Comparison of ENCODE assay signal across 8 mouse cellular contexts in the genomic region with DNA sequence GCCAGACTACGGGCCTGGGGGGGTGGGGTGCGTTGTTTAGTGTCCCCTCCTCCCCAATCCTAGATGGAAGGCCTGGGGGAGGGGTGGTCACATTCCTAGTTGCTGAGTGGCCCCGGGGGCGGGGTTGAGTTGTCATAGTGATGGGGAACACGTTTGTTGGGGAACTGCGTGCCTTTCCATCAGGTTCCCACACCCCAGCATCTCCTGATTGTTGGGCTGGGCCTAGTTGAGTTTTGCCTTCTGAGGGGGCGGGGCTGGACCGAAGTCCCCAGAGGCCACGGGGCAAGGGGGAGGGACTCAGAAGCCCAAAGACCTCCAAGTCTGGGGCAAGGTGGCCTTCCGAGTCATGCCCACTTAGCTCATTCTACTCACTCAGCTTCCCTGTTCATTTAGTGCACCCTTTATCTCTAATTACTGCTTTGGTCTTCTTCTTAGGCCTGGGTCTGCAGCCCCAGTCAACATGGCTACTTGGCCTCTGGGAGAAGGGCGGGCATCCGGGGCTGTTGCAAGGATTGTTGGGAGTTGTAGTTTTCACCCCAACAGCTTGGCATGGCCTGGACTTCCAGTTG. TPM values are rescaled to one million over a fixed set of nuclear protein-coding genes. Genes with fewer than 3 reads are reported as not detected.
DNase-seq lines count a peak whose midpoint lies in the region; ATAC-seq and TF ChIP-seq lines count a peak whose summit lies in the region.

No protein-coding gene starts in this region.

- peak overlapping the region; percentile 32 for H3K9ac ChIP-seq in intestine, embryonic 15.5 days
- H3K9ac ChIP-seq in midbrain, postnatal 0 days (replicated peaks; ENCODE audit: low read length, poor library complexity, severe bottlenecking) = peak overlapping the region; percentile 36; the same call in 1 of the 2 replicates

- H3K27me3 ChIP-seq in intestine, embryonic 15.5 days (replicated peaks) = no peaks in the 10 kb centered on the region
- no peaks in the 10 kb centered on the region for H3K27me3 ChIP-seq in midbrain, postnatal 0 days (ENCODE audit: insufficient read depth, low read length)

- H3K9me3 ChIP-seq in intestine, embryonic 15.5 days = no peaks in the 10 kb centered on the region
- H3K9me3 ChIP-seq in midbrain, postnatal 0 days (ENCODE audit: low read length) = no peaks in the 10 kb centered on the region

- H3K4me3 ChIP-seq in cortical plate, adult 2 months (ENCODE audit: insufficient read depth, low read length) = peak overlapping the region; percentile 50
- peak overlapping the region; percentile 36 for H3K4me3 ChIP-seq in intestine, embryonic 15.5 days (replicated peaks)
- H3K4me3 ChIP-seq in midbrain, postnatal 0 days (ENCODE audit: low read depth, low read length) = peak overlapping the region; percentile 32

- peaks cover 10% of the 10 kb centered on the region; the same call in 1 of the 2 replicates for H3K4me1 ChIP-seq in cortical plate, adult 2 months (ENCODE audit: control insufficient read depth, insufficient read depth, low read length)
- H3K4me1 ChIP-seq in intestine, embryonic 15.5 days (replicated peaks) = peaks cover 38% of the 10 kb centered on the region
- H3K4me1 ChIP-seq in midbrain, postnatal 0 days (ENCODE audit: insufficient read depth, low read length) = peaks cover 20% of the 10 kb centered on the region

- 8% methylated on average over 12 of the region's 12 CpGs for WGBS in intestine, embryonic 15.5 days
- WGBS in midbrain, postnatal 0 days = 3% methylated on average over 12 of the region's 12 CpGs

- peak overlapping the region; percentile 92 for H3K27ac ChIP-seq in cortical plate, adult 2 months (ENCODE audit: insufficient read depth, low read length)
- H3K27ac ChIP-seq in intestine, embryonic 15.5 days = peak overlapping the region; percentile 90
- H3K27ac ChIP-seq in midbrain, postnatal 0 days (ENCODE audit: low read depth, low read length) = peak overlapping the region; percentile 72

- DNase-seq in layer of hippocampus, adult 11-12 months (ENCODE audit: low spot score) = peak; percentile 73
- DNase-seq in layer of hippocampus, adult 9-10 months (ENCODE audit: low spot score) = no peak
- DNase-seq in gastrocnemius, postnatal 36 days = peak; percentile 77 to 79
- DNase-seq in liver = peak; percentile 86
- peak; percentile 82 for DNase-seq in midbrain, postnatal 0 days (ENCODE audit: low spot score)
- peak; percentile 92 for DNase-seq in testis, postnatal 10 days (ENCODE audit: low spot score)

- intact Hi-C loops in gastrocnemius, postnatal 36 days (cut with DNase I) = no loop called here

- no peak for TF ChIP-seq POLR2A in cortical plate, adult 2 months (IDR thresholded peaks at IDR 0.05; ENCODE audit: extremely low read depth, insufficient read depth, low read length)

- no peak for TF ChIP-seq CTCF in cortical plate, adult 2 months (IDR thresholded peaks at IDR 0.05; ENCODE audit: extremely low read depth, insufficient read depth, low read length)
- no peak for TF ChIP-seq CTCF in midbrain, postnatal 0 days (IDR thresholded peaks at IDR 0.05)

- H3K36me3 ChIP-seq in intestine, embryonic 15.5 days = peaks cover 20% of the 10 kb centered on the region
- peaks cover 19% of the 10 kb centered on the region for H3K36me3 ChIP-seq in midbrain, postnatal 0 days (ENCODE audit: insufficient read depth, low read length)

- ATAC-seq in intestine, embryonic 15.5 days = peak; percentile 70
- 0 out of 2 replicates have a peak, but pooled peaks have one; percentile 39 for ATAC-seq in midbrain, postnatal 0 days (ENCODE audit: low FRiP score)

- H3K4me2 ChIP-seq in intestine, embryonic 15.5 days (replicated peaks) = peak overlapping the region; percentile 80
- H3K4me2 ChIP-seq in midbrain, postnatal 0 days (ENCODE audit: low read depth, low read length, poor library complexity, severe bottlenecking) = peak overlapping the region; percentile 61

RNA-seq across cellular contexts. Expression of gene Hdgf, which starts 4.5 kb away (rescaled TPM):
- polyA plus RNA-seq in cortical plate, adult 2 months (2012; rRNA removed) = 169 and 175 TPM in 2 replicates
- total RNA-seq in gastrocnemius, postnatal 36 days (2021) = 100 to 1,000 TPM; 183 to 199 TPM
- 227 and 229 TPM in 2 replicates for polyA plus RNA-seq in intestine, embryonic 15.5 days (2015; fragmentation: Nextera tagmentation; extraction: Ambion mirVana)
- total RNA-seq in midbrain, postnatal 0 days (2014; rRNA removed) = 86.5 and 89.7 TPM in 2 replicates
- 135 and 139 TPM in 2 replicates for polyA plus RNA-seq in midbrain, postnatal 0 days (2015; fragmentation: Nextera tagmentation; extraction: Ambion mirVana)

RNA-seq across cellular contexts. Expression of gene Mrpl24, which starts 8.6 kb away (rescaled TPM):
- polyA plus RNA-seq in cortical plate, adult 2 months (2012; rRNA removed) = 69.2 and 72.4 TPM in 2 replicates
- 10 to 100 TPM; 36.7 to 42.3 TPM for total RNA-seq in gastrocnemius, postnatal 36 days (2021)
- 74.2 and 79.2 TPM in 2 replicates for polyA plus RNA-seq in intestine, embryonic 15.5 days (2015; fragmentation: Nextera tagmentation; extraction: Ambion mirVana)
- 41.3 and 41.7 TPM in 2 replicates for total RNA-seq in midbrain, postnatal 0 days (2014; rRNA removed)
- 37.2 and 39.7 TPM in 2 replicates for polyA plus RNA-seq in midbrain, postnatal 0 days (2015; fragmentation: Nextera tagmentation; extraction: Ambion mirVana)

RNA-seq across cellular contexts. Expression of gene Isg20l2, which starts 19.5 kb away (rescaled TPM):
- polyA plus RNA-seq in cortical plate, adult 2 months (2012; rRNA removed) = 11.3 and 12.0 TPM in 2 replicates
- total RNA-seq in gastrocnemius, postnatal 36 days (2021) = 1 to 10 TPM; 6.2 to 8.0 TPM
- polyA plus RNA-seq in intestine, embryonic 15.5 days (2015; fragmentation: Nextera tagmentation; extraction: Ambion mirVana) = 46.7 and 49.9 TPM in 2 replicates
- 20.5 and 21.0 TPM in 2 replicates for total RNA-seq in midbrain, postnatal 0 days (2014; rRNA removed)
- 13.6 and 14.7 TPM in 2 replicates for polyA plus RNA-seq in midbrain, postnatal 0 days (2015; fragmentation: Nextera tagmentation; extraction: Ambion mirVana)

RNA-seq across cellular contexts. Expression of gene Rrnad1, which starts 19.9 kb away (rescaled TPM):
- polyA plus RNA-seq in cortical plate, adult 2 months (2012; rRNA removed) = 45.0 and 48.7 TPM in 2 replicates
- total RNA-seq in gastrocnemius, postnatal 36 days (2021) = 1 to 10 TPM; 3.0 to 4.1 TPM
- polyA plus RNA-seq in intestine, embryonic 15.5 days (2015; fragmentation: Nextera tagmentation; extraction: Ambion mirVana) = 15.8 and 16.3 TPM in 2 replicates
- 27.8 and 28.2 TPM in 2 replicates for total RNA-seq in midbrain, postnatal 0 days (2014; rRNA removed)
- 17.6 and 19.1 TPM in 2 replicates for polyA plus RNA-seq in midbrain, postnatal 0 days (2015; fragmentation: Nextera tagmentation; extraction: Ambion mirVana)

RNA-seq across cellular contexts. Expression of gene Prcc, which starts 25.2 kb away (rescaled TPM):
- polyA plus RNA-seq in cortical plate, adult 2 months (2012; rRNA removed) = 36.6 and 37.2 TPM in 2 replicates
- total RNA-seq in gastrocnemius, postnatal 36 days (2021) = 10 to 100 TPM; 43.8 to 45.5 TPM
- polyA plus RNA-seq in intestine, embryonic 15.5 days (2015; fragmentation: Nextera tagmentation; extraction: Ambion mirVana) = 13.1 TPM in 2 replicates
- total RNA-seq in midbrain, postnatal 0 days (2014; rRNA removed) = 92.6 and 94.8 TPM in 2 replicates
- 21.1 and 24.3 TPM in 2 replicates for polyA plus RNA-seq in midbrain, postnatal 0 days (2015; fragmentation: Nextera tagmentation; extraction: Ambion mirVana)
